Mouse (Mus musculus): ENCODE data around the gene Gucy2g.

DNA sequence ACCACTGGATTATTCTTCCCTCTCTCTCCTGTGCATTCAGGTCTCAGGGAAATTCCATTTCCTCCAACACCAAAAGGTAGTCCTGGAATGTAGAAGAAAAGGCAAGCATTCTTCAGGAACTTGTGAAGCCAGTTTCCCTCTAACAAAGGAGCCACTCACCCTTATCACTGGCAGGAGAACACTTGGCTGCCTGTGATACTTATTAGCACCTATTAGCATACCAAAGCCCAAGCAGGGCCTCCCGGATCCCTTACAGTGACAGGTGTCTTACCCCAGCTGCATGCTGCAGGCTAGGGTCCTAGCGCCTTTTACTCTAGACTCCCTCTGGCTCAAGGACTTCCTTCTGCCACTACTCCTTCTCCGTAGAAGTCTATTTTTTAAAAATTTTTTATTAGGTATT is 30.4 kb upstream of the Gucy2g start:
- TF ChIP-seq CTCF (IDR thresholded peaks at IDR 0.05; ENCODE audit: low read depth) (no peak), EP300 (optimal IDR thresholded peaks at IDR 0.05) (no peak)

Measured in stomach, postnatal 0 days (tissue).